Comparison of ENCODE assay signal across 8 mouse cellular contexts in genomic region chr2:51145838-51146470, GRCm38 (mm10). TPM values are rescaled to one million over a fixed set of nuclear protein-coding genes. Genes with fewer than 3 reads are reported as not detected.
DNase-seq lines count a peak whose midpoint lies in the region; ATAC-seq lines count a peak whose summit lies in the region.

No protein-coding gene starts in this region.

- 0 out of 2 replicates have a peak, but pooled peaks cover 5% of the 10 kb centered on the region for H3K36me3 ChIP-seq in hindbrain, embryonic 12.5 days
- H3K36me3 ChIP-seq in stomach, embryonic 14.5 days (ENCODE audit: control insufficient read depth, insufficient read depth, low read length) = peaks cover 4% of the 10 kb centered on the region; the same call in 1 of the 2 replicates

- H3K4me3 ChIP-seq in hindbrain, embryonic 12.5 days = peak overlapping the region; percentile 86
- H3K4me3 ChIP-seq in stomach, embryonic 14.5 days (ENCODE audit: low read depth, low read length) = peak overlapping the region; percentile 93

- no peaks in the 10 kb centered on the region for H3K9me3 ChIP-seq in hindbrain, embryonic 12.5 days (replicated peaks)
- no peaks in the 10 kb centered on the region for H3K9me3 ChIP-seq in stomach, embryonic 14.5 days (ENCODE audit: control insufficient read depth, low read depth, low read length)

- H3K27me3 ChIP-seq in hindbrain, embryonic 12.5 days = no peaks in the 10 kb centered on the region
- no peaks in the 10 kb centered on the region for H3K27me3 ChIP-seq in stomach, embryonic 14.5 days (ENCODE audit: control insufficient read depth, insufficient read depth, low read length)

- peak; percentile 63 for DNase-seq in R1 (ENCODE audit: low read depth, low spot score)
- DNase-seq in cerebellum, adult 8-10 months = peak; percentile 61
- DNase-seq in frontal cortex, postnatal 10 days (ENCODE audit: low spot score in 2 of 2) = peak; percentile 39 to 53
- DNase-seq in left cerebral cortex, postnatal 10 days (ENCODE audit: extremely low spot score in 1 of 2, low spot score in 2 of 2) = peak; percentile 56 to 67
- peak; percentile 46 to 75 for DNase-seq in lung, postnatal 4 days

- WGBS in hindbrain, embryonic 12.5 days = 6% methylated on average over 7 of the region's 7 CpGs
- 8% methylated on average over 7 of the region's 7 CpGs for WGBS in stomach, embryonic 14.5 days

- H3K4me2 ChIP-seq in hindbrain, embryonic 12.5 days (replicated peaks) = peak overlapping the region; percentile 71
- H3K4me2 ChIP-seq in stomach, embryonic 14.5 days (replicated peaks; ENCODE audit: low read depth, low read length) = peak overlapping the region; percentile 70

- H3K4me1 ChIP-seq in hindbrain, embryonic 12.5 days = peaks cover 40% of the 10 kb centered on the region
- H3K4me1 ChIP-seq in stomach, embryonic 14.5 days (ENCODE audit: control insufficient read depth, insufficient read depth, low read length) = peaks cover 31% of the 10 kb centered on the region

- peak overlapping the region; percentile 97 for H3K9ac ChIP-seq in hindbrain, embryonic 12.5 days
- H3K9ac ChIP-seq in stomach, embryonic 14.5 days (replicated peaks; ENCODE audit: low read depth, low read length) = peak overlapping the region; percentile 93

- peak overlapping the region; percentile 94 for H3K27ac ChIP-seq in hindbrain, embryonic 12.5 days
- peak overlapping the region; percentile 96; the same call in 1 of the 2 replicates for H3K27ac ChIP-seq in stomach, embryonic 14.5 days (ENCODE audit: low read length)

- no peak; the same call in 1 of the 2 replicates for ATAC-seq in hindbrain, embryonic 12.5 days (ENCODE audit: low FRiP score)
- no peak for ATAC-seq in stomach, embryonic 14.5 days (ENCODE audit: insufficient number of reproducible peaks, insufficient read depth, low FRiP score, low read depth)
- ATAC-seq in erythroid progenitor cell, adult 5-6 weeks (replicated peaks; ENCODE audit: low FRiP score, poor library complexity, severe bottlenecking) = no peak

- intact Hi-C loops in left cerebral cortex, postnatal 10 days (cut with DNase I) = loop anchor here (5.0 to 10.0 kb wide), 5 partner anchors 171 to 839 kb away; no protein-coding TSS in a partner anchor

RNA-seq across cellular contexts. Expression of gene Rnd3, which starts 3.0 kb away (rescaled TPM):
- 321 and 363 TPM in 2 replicates for polyA plus RNA-seq in hindbrain, embryonic 12.5 days (2016; fragmentation: Nextera tagmentation; extraction: Ambion mirVana)
- total RNA-seq in left cerebral cortex, postnatal 10 days (2021) = 10 to 100 TPM; 27.2 to 32.5 TPM
- 97.3 and 107 TPM in 2 replicates for polyA plus RNA-seq in stomach, embryonic 14.5 days (2014; fragmentation: Nextera tagmentation; extraction: Ambion mirVana)
- 1.4 and 2.1 TPM in 2 replicates for total RNA-seq in erythroid progenitor cell, adult 5-6 weeks (2015; ENCODE audit: low replicate concordance)
- 0.64 and 2.9 TPM in 2 replicates for total RNA-seq in erythroid progenitor cell, adult 5-6 weeks (2017; ENCODE audit: low replicate concordance)

Comparison
In these comparisons a context has a peak if more than half of its experiments do, and no peak if none do; other contexts are left out.
1. RNA of gene Rnd3, which starts 3.0 kb away (total RNA-seq): 27.2 to 32.5 TPM in left cerebral cortex, postnatal 10 days; 0.64 to 2.9 TPM in erythroid progenitor cell, adult 5-6 weeks; every median in the first group is over 4 times any median in the second.
2. Peak in every context shown above with its lines, with median percentiles within 50 percentile points of each other: DNase-seq.